Mouse (Mus musculus): Measurements from ENCODE around the gene Rps27l.
"Not testable (repeated sequence)": the region's sequence is repeated elsewhere in the genome, so short reads cannot be mapped to it uniquely, and the experiment has no call there.

The Rps27l gene

DNA sequence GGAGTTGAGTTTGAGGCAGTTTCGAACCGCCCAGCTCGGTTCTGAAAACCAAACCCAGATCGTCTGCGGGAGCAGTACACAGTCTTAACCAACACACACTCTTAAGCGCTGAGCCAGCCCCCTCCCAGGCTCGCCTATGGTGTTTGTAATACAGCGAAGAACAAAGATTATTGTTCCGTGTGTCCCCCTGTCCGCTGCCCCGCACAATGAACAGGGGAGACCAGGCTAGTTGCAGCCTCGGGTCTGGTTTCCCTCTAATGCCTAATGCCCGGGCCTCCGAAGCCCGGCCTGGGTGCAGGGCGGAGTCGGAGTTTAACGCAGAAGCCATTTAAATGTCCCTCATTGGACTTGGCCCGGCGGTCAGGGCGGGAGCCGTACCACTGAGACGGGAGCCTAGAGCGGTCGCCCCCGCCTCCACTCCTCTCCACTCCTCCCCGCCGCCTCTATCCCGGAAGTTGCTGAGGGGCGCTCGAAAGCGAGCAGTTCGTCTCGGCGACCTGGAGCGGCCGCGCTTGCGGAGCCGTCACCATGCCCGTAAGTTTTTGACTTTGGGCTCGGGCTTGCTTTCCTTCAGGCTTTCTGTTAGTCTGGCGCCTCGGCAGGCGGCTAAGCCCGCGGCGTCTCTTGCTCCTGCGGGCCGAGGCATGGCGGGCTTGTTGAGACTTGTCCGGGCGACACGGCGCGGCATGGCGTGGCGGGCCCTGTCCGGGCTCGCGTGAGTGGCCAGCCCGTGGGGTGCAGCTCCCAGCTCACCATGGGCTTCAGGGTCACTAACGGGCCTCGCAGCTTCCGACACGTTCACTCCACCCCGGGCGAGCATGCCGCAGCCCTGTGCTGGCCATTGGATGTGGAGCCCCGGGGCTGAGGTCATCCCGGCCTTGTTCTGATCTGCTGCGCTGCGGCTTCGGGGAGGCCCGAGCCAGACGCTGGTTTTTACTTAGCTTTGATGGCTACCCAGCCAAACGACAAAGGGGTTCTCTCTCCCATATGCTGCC is at the start of gene Rps27l:
TSS of gene Rps27l (plus strand) at position 440 of the 995 bp plus-strand sequence.
- DNase-seq (ENCODE audit: low spot score in 2 of 2), result peak; percentile 87 to 90

DNA sequence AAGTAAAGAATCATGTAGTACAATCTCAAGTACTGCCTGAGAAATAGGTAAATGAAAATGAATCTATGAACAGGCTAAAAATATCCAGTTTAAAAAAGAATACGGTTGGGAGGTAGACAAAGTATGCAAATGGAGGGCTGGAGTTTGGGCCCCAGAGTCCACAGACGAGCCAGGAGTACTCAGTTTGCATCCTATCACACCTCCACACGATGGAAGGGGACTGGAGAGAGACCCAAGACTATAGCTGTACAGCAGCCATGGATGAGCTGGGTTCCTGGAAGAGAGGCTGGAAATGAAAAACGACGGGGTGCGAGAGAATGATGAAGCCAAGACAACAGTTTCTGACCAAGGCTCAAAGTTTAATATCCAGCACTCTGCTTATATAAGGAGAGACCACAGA is 48.9 kb upstream of the Rps27l start:
- no peak for DNase-seq (ENCODE audit: low spot score in 2 of 2)

DNA sequence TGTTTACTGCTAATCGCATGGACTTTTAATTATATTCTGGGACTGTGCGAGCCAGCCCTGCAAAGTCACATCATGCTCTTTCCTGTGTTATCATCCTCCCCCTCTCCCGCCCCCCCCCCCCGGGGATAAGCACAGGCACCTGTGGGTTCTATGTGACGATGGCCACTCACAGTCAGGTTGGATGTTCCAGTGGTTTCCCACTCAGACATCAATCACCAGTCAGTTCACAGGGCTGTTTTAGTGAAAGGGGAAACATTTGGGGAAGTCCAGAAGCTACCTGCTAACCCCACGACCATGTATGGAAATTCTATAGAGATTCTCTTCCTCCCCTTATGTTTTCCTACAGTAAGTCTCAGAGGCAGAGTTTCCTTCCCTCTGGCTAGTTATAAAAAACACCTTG is 48.0 kb upstream of the Rps27l start:
- no peak for DNase-seq (ENCODE audit: low spot score in 2 of 2)

DNA sequence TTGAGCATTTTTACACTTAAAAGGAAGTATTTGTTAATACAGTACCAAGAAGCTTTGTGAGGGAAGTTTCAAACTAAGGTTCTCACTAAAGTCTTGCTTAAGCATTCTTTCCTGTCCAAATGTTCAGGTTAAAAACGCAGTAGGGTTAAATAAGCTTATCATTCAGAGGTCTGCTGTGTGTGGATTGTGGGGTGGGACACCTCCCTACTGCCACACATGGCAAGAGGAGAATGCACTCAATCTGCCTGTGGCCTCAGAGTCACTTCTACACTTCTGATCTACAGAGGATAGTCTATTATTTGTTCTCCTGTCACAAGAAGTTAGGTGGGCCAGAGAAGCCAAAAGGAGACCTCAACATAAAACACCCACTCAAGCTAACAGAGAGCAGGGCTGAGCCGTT is 46.8 kb upstream of the Rps27l start:
- DNase-seq (ENCODE audit: low spot score in 2 of 2), result no peak

DNA sequence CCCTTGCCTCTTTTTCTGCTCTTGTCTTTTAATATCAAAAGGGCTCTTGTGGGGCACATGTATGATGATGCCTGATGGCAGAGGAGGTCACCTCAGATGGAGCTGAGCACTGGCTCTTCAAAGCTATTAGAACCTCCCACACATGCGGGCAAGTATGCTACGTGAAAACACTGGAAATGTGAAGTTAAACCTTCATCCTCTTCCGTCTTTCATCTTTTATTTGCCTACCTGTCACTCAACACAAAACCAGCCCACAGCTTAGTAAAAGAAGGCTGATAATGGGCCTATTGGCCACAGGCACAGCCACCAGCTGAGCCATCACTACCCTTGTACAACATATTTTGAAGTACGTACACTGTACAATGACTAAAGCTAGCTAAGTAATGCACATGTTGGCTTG is 46.4 kb upstream of the Rps27l start:
- DNase-seq (ENCODE audit: low spot score in 2 of 2), result no peak

DNA sequence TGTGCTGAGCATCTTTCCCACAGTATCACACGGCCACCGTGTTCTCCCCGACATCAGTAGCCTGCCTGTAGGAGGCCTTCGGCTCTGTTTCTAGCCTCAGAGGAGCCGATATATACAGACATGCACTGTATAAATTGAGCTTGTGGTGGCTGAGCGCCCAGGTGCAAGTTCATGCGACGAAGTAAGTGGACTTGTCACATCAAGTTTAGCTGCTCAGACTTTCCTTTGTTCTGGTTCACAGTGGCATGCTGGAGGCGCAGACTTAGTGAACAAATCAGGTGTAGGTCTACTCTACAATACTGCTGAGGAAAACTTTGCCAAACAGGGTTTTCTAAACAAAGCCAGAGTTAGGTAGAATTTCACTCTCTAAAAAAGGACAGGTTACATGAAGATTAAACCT is 39.9 kb upstream of the Rps27l start:
- no peak for DNase-seq (ENCODE audit: low spot score in 2 of 2)

DNA sequence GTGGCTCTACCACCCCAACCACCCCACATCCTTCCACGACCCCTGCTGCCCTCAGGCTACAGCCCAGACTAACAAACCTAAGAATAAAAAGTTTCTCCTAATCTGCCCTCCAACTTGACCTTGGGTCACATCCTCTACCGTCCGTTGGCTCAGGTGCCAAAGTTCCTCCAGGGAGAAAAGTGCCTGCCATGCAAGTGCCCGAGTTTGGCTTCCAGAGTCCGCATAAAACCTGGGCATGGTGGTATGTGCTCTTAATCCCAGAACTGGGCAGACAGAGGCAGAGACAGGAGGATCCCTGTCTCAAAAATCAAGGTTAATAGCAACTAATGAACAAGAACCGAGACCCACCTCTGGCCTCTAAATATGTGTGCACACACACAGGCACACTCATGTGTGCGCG is 38.8 kb upstream of the Rps27l start:
- no peak for DNase-seq (ENCODE audit: low spot score in 2 of 2)

DNA sequence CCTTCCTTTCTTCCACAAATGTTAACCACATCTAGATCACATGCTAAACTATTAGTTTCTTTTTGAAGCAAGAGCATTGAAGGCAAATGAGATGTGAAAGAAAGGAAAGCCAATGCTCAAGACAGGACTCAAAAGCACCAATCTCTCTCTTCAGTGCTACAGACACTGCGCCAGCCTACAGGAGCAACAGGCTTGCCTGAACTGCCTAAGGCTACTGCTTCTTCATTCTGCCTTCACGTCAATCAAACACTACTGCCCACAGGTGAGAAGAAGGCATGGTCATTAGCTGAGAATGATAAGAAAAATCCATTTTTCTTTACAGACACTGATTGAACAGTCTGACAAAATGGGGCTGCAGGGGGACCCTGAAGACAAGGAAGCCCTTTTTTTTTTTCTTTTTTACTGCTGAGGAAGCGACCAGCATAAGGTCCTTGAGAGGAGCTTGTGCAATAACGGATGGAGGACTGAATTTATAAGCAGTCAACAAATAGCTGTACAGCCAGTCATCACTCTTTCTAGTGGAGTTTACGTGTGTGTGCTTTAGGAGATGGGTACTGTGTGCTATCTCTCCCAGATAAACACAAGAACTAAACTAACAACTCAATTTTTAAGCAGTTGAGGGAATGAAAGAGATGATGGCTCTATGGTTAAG is 38.0 kb upstream of the Rps27l start:
- DNase-seq (ENCODE audit: low spot score in 2 of 2), result no peak

DNA sequence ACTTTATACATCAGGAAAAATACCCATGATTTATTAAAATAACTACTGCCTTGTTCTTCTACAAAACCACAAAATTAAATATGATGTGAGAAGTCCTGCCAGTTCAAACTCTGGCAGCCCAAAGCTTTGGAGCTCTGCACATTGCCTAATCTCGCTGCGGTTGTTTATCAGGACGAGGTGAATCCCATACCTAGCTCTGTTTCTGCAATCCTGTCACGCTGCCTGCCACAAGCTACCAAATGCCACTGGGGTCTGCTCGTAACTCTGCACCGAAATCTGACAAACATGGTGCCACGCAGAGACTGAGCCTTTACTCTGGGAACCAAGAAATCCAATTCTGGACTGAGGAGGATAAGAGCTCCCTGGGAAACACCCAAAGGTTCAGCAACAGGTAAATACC is 36.0 kb upstream of the Rps27l start:
- DNase-seq (ENCODE audit: low spot score in 2 of 2), result no peak

DNA sequence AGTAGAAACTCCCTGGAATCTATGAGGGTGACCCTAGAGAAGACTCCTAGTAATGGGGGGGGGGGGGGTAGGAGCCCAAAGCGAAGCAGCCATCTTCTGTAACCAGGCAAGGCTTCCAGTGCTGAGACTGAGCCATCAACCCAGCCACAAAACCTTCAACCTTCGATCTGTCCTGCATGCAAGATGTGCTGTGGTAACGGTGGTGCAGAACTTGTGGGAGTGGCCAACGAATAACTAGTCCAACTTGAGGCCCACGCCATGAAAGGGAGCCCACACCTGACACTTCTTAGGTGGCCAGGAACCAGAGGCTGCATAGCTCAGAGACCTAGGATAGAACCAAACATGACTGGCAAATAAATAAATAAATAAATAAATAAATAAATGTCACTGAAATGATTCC is 35.2 kb upstream of the Rps27l start:
- no peak for DNase-seq (ENCODE audit: low spot score in 2 of 2)

DNA sequence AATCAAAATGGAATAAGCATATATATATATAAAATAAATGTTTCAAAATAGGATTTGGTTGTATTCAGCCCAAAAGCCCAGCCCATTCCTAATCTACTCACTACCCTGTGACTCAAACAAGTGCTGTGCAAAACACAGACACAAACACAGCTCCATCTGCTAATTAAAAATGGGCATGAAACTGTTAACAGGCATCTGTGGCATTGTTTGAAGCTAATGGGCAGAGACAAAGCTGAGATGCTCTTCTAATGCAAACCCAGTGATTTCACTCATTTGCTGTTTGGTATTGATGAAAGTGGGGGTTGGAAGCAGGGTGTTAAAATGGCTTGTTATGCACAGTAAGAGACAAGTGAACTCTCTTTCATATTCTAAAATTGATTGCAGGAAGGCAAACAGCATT is 33.6 kb upstream of the Rps27l start:
- DNase-seq (ENCODE audit: low spot score in 2 of 2), result no peak

DNA sequence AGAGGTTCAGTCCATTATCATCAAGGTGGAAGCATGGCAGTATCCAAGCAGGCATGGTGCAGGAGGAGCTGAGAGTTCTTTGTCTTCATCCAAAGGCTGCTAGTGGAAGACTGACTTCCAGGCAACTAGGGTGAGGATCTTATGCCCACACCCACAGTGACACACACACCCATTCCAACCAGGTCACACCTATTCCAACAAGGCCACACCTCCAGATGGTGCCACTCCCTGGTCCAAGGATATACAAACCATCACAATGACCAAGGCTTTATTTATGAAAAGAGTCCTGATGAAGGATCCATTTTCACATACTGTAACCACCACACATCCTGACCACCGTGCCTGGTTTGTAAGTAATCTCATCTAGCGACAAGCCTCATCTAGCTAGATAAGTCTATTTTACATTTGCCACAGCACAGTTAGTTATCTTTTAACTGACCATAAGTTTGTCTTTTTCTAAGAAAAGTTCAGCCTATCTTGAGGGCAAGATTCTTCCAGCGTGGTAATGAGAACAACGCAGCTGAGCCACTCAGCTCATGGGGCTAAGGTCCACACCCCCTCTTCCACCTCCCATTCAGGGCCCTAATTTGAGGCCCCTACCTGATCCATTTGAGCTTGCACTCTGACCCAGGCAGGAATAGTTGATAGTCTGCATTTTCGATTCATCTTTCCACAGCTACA is 32.5 kb upstream of the Rps27l start:
- DNase-seq (ENCODE audit: low spot score in 2 of 2), result not testable (repeated sequence)

DNA sequence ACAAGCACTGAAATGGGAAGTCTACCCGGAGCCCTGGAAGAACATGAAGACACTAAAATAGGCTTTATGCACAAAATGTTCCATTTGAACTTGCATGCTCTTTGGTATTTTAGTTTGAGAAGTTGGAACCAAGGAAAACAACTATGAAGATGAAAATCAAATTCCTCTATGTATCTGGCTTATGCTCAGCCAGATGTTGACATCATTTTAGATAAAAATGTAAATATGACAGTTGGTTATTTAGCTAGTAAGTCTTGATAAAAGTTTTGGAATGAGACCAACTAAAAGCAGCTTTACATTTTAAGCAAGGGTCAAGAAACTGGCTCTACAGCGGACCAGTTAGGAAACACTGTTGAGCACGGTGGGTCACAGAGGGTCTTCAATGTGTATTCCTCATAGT is 31.3 kb upstream of the Rps27l start:
- DNase-seq (ENCODE audit: low spot score in 2 of 2), result no peak

DNA sequence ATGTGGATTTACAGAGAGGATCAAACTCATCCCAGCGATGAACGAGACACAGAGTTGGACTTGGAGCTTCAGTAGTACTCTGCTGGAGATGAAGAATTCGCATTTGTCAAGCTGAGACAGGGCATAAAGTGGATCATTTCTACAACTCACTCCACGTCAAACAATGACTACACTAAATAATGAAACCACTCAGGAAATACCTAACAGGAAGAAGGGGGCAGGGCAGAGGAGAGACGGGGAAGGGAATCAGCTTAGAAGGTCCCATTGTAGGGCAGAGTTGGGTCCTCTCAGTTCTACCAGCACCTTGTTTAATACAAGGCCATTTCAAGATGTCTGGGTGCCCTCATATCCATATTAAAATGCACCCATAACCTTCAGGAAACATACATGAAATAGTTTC is 30.5 kb upstream of the Rps27l start:
- DNase-seq (ENCODE audit: low spot score in 2 of 2), result no peak

DNA sequence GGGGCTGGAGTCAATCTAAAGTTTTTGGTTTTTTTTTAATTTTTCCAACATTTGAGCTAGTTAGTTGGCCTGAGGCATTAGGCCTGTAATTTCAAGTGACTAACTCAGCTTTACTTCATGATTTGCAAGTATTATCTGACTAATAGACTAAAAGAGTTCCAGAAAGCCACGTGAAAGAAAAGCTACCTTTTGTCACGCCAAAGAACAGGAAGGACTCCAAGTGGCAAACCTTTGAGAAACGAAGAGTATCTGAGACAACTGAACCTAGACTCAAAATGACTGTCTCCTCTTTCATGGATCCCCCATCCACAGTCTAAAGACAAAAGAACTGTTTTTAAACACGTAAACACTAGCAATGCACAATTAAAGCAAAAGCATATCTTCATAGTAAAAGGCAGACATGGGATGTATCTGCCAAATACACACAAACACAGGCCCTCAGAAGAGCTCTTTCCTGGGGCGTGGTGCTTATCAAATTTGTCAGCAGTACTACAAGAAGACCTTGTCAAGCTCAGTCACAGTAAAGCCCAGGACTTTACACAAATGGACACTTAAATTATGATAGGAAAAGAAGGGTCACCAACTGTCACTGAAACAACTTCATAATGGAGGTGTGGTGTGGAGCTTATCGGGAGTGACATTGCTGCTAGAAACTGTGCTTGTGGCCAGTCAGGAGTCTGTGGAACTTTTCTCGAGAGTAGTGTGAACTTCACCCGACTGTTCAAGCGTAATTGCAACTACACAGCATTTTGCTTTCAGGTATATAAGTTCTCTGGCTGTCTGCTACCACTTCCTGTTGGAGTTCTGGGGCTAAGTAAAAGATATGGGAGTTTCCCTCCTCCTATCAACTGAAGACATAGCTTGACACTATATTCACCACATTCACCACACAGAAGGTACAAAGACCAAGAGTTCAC is 29.8 kb upstream of the Rps27l start:
- no peak for DNase-seq (ENCODE audit: low spot score in 2 of 2)

DNA sequence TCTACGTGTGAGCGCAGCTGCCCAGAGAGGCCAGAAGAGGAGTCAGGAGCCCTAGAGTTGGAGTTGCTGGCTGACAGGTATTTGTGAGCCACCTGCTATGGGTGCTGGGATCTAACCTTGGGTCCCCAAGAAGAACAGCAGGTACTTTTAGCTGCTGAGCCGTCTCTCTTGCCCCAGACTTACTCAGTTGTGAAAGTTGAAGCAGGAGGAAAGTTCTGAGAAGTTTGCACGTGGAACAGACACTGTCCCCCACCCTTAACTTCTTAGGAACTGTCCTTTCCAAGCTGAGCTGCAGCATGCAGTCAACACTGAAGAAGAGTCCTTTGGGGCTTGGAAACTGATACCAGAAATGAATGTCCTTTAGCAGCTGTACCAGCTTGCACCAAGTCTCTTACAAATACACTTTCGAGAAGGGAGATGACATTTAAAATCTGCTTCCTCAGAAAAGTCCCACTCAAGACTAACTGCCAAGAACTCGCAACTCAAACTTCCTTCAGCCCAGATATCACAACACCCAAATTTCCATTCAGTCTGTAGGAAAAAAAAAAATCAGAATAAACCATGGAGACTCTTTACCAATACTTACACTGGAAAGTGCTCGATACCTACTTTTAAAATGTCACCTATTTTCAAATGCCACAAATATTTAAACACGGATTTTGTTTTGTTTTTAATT is 28.5 kb upstream of the Rps27l start:
- no peak for DNase-seq (ENCODE audit: low spot score in 2 of 2)

DNA sequence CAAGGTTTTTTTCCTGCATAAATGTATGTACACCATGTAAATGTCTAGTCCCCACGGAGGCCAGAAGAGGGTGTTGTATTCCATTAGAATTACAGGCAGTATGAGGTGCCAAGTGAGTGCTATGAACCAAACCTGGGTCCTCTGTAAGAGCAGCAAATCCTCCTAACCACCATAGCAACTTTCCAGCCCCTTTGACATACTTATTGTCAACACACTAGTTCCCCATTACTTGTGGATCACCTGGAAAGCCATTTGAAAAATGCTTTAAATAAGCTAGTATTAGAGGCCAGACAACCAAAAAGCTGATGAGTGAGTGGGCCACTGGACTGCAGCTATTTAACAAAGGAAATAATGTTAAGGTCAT is 28.0 kb upstream of the Rps27l start:
- no peak for DNase-seq (ENCODE audit: low spot score in 2 of 2)

DNA sequence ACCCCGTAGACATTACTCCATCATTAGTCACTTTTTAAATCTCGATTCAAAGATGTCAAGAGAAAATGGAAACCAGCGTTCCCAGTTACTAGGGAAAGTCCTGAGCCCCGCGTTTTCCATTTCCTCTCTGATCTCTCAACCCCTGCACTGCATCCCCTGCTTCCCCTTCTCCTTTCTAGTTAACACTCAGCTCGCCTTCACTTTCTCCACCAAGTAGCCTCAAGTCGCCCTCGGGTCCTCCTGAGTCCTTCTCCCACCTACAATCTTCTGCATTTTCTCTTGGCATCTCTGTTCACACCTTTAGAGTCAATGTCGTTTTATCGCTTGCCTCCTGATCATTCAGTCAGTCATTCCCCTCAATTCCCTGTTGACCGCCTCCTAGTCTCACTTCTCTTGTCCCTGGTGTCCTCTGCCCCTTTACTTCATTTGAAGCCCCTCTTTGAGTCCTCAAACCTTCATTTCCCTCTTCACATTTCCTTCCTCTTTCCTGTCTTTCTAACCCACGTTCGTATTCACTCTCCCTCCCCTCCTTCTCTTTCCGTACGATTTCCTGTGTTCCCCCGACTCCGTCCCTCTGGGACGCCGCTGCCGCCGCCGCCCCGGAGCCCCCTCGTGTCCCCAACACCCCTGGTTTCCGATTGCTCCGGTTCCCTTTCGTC is 27.1 kb upstream of the Rps27l start:
- DNase-seq (ENCODE audit: low spot score in 2 of 2), result peak in 1 of 2 experiments; percentile 29

DNA sequence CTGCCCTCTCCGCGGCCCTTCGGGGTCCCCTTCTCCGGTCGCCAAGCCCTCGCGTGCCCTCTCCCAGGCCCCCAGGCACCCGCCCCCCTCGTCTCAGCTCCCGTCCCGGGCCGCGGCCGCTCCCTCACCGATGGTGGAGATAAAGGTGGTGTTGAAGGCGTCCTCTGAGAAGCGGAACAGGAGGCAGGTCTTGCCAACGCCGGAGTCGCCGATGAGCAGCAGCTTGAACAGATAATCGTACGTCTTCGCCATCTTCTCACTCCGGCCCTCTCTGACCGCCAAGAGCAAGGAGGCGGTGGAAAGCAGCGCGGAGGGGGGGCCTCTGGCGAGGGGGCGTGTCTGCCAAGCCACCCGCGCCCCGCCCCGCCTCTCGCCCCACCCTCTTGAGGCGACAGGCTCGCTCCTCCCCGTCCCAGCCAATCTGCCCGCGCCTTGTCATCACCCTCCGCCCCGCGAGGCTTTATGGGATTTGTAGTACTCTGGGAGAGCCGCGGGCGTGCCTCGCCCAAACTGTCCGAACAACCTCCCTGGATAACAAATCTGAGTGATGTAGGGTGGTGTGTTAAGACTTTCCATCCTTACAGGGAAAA is 26.4 kb upstream of the Rps27l start, which contains the start of gene Rab8b:
TSS of gene Rab8b (minus strand) at position 306 of the 590 bp plus-strand sequence.
- peak; percentile 95 to 96 for DNase-seq (ENCODE audit: low spot score in 2 of 2)

DNA sequence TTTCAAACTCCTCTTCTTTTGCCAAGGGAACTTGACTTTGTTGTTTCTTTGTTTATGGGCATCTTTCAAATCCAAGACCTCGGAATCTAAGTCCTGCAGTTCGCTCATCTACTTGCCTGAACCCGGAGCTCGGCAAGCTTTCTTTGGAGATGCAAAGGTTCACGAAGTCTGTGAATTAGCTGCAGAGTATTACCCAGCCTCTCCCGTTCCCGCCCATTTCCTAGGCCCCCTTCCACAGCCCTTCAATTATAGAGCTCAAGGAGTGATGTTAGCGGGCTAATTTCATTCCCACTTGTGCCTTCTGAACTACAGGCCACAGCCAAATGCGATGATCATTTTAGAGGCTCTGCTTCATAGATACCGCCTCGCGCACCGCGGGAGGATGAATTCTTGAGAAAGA is 25.9 kb upstream of the Rps27l start:
- peak in 1 of 2 experiments; percentile 24 for DNase-seq (ENCODE audit: low spot score in 2 of 2)

All from right cerebral cortex, adult 2 months (tissue).